Comparison of ENCODE assay signal across 10 mouse cellular contexts in genomic region chr2:3228475-3228874, GRCm38 (mm10). TPM values are rescaled to one million over a fixed set of nuclear protein-coding genes. Genes with fewer than 3 reads are reported as not detected.
A peak's percentile ranks its signal among the peaks of the same experiment; 100 is the strongest.
DNase-seq lines count a peak whose midpoint lies in the region; ATAC-seq and TF ChIP-seq lines count a peak whose summit lies in the region.
"Had no signal": no experiment of that assay in that cellular context is flagged by ENCODE, and none has a peak within 500 bp of the region (broad histone marks: within the 10 kb centered on the region; RNA-seq: fewer than 3 reads in every experiment).

No protein-coding gene starts in this region.

- 58% methylated on average over 4 of the region's 4 CpGs for WGBS in cerebellum, adult 2 months
- 74% methylated on average over 4 of the region's 4 CpGs for WGBS in neural tube, embryonic 11.5 days
- WGBS in midbrain, embryonic 13.5 days = 85% methylated on average over 4 of the region's 4 CpGs

- no peak overlapping the region for H3K4me2 ChIP-seq in neural tube, embryonic 11.5 days (ENCODE audit: low read depth)
- H3K4me2 ChIP-seq in midbrain, embryonic 13.5 days (replicated peaks) = no peak overlapping the region
- H3K4me2 ChIP-seq: heart, embryonic 15.5 days had no signal

- ATAC-seq in neural tube, embryonic 11.5 days (ENCODE audit: insufficient read depth, low FRiP score, low TSS enrichment) = peak; percentile 63; the same call in 1 of the 2 replicates
- ATAC-seq in midbrain, embryonic 13.5 days = peak; percentile 63; the same call in 1 of the 2 replicates

- H3K27me3 ChIP-seq in cerebellum, adult 2 months (ENCODE audit: control insufficient read depth, insufficient read depth, low read length) = no peaks in the 10 kb centered on the region
- H3K27me3 ChIP-seq in neural tube, embryonic 11.5 days (ENCODE audit: control insufficient read depth, insufficient read depth, low read length) = no peaks in the 10 kb centered on the region
- H3K27me3 ChIP-seq in midbrain, embryonic 13.5 days = no peaks in the 10 kb centered on the region
- H3K27me3 ChIP-seq: heart, embryonic 15.5 days had no signal

- no peak overlapping the region for H3K4me3 ChIP-seq in cerebellum, adult 2 months (replicated peaks; ENCODE audit: insufficient read depth, low read depth, low read length)
- no peak overlapping the region for H3K4me3 ChIP-seq in neural tube, embryonic 11.5 days (ENCODE audit: low read depth, low read length)
- H3K4me3 ChIP-seq in midbrain, embryonic 13.5 days (replicated peaks) = no peak overlapping the region
- H3K4me3 ChIP-seq: heart, embryonic 15.5 days; myocyte had no signal

- no peak overlapping the region for H3K9ac ChIP-seq in neural tube, embryonic 11.5 days (ENCODE audit: low read length)
- H3K9ac ChIP-seq in midbrain, embryonic 13.5 days (replicated peaks) = no peak overlapping the region
- H3K9ac ChIP-seq: heart, embryonic 15.5 days had no signal

- peaks cover 3% of the 10 kb centered on the region; the same call in 1 of the 2 replicates for H3K36me3 ChIP-seq in neural tube, embryonic 11.5 days (ENCODE audit: control insufficient read depth, insufficient read depth, low read length)
- H3K36me3 ChIP-seq in midbrain, embryonic 13.5 days = peaks cover 37% of the 10 kb centered on the region

- peak; percentile 34; the same call in 1 of the 2 replicates for TF ChIP-seq CTCF in cerebellum, adult 2 months (IDR thresholded peaks at IDR 0.05; ENCODE audit: borderline replicate concordance, insufficient read depth, low read depth, low read length)

- peak; percentile 19 to 27 for DNase-seq in cerebellum, adult 2 months
- no peak for DNase-seq in cerebellum, postnatal 4 days (ENCODE audit: low spot score in 2 of 2)
- DNase-seq in neural tube, embryonic 11.5 days (ENCODE audit: low spot score) = peak; percentile 17
- no peak for DNase-seq in neural tube, embryonic 10.5 days (ENCODE audit: extremely low spot score, low spot score)
- DNase-seq in induced T-regulatory cell, adult 2 months (ENCODE audit: low read depth) = peak; percentile 3
- no peak for DNase-seq in left cerebral cortex, adult 9 months (ENCODE audit: low spot score in 2 of 2)
- no peak for DNase-seq in spleen, postnatal 4 days (ENCODE audit: low spot score in 2 of 2)

- H3K4me1 ChIP-seq in cerebellum, adult 2 months (ENCODE audit: control insufficient read depth, insufficient read depth, low read length) = no peaks in the 10 kb centered on the region
- no peaks in the 10 kb centered on the region for H3K4me1 ChIP-seq in neural tube, embryonic 11.5 days (ENCODE audit: control insufficient read depth, insufficient read depth, low read length)
- no peaks in the 10 kb centered on the region for H3K4me1 ChIP-seq in midbrain, embryonic 13.5 days (replicated peaks)

- H3K27ac ChIP-seq in cerebellum, adult 2 months (ENCODE audit: insufficient read depth, low read length) = no peak overlapping the region
- no peak overlapping the region for H3K27ac ChIP-seq in neural tube, embryonic 11.5 days (ENCODE audit: low read depth, low read length)
- no peak overlapping the region for H3K27ac ChIP-seq in midbrain, embryonic 13.5 days
- H3K27ac ChIP-seq: heart, embryonic 15.5 days had no signal

- no peak for TF ChIP-seq POLR2A in cerebellum, adult 2 months (IDR thresholded peaks at IDR 0.05; ENCODE audit: borderline replicate concordance, insufficient read depth, low read length)

- H3K9me3 ChIP-seq in neural tube, embryonic 11.5 days (ENCODE audit: control insufficient read depth, low read length) = no peaks in the 10 kb centered on the region
- no peaks in the 10 kb centered on the region for H3K9me3 ChIP-seq in midbrain, embryonic 13.5 days
- H3K9me3 ChIP-seq: heart, embryonic 15.5 days had no signal

RNA-seq across cellular contexts. Expression of gene Nmt2, which starts 55.5 kb away (rescaled TPM):
- 39.8 and 41.6 TPM in 2 replicates for polyA plus RNA-seq in cerebellum, adult 2 months (2012; rRNA removed)
- 53.4 and 56.0 TPM in 2 replicates for polyA plus RNA-seq in neural tube, embryonic 11.5 days (2014; fragmentation: Nextera tagmentation; extraction: Ambion mirVana)
- 90.2 and 102 TPM in 2 replicates for polyA plus RNA-seq in midbrain, embryonic 13.5 days (2015; fragmentation: Nextera tagmentation; extraction: Ambion mirVana)

Comparison
In these comparisons a context has a peak if more than half of its experiments do, and no peak if none do; other contexts are left out.
1. DNase-seq: peak in cerebellum, adult 2 months (2 of 2), neural tube, embryonic 11.5 days (single experiment) and induced T-regulatory cell, adult 2 months (single experiment); none in cerebellum, postnatal 4 days (0 of 2), neural tube, embryonic 10.5 days (single experiment), left cerebral cortex, adult 9 months (0 of 2) and spleen, postnatal 4 days (0 of 2).